Comparison of ENCODE assay signal across 13 mouse cellular contexts in genomic region chr3:90255784-90256353, GRCm38 (mm10). TPM values are rescaled to one million over a fixed set of nuclear protein-coding genes. Genes with fewer than 3 reads are reported as not detected.
A peak's percentile ranks its signal among the peaks of the same experiment; 100 is the strongest.
DNase-seq lines count a peak whose midpoint lies in the region; ATAC-seq and TF ChIP-seq lines count a peak whose summit lies in the region.
"Had no signal": no experiment of that assay in that cellular context is flagged by ENCODE, and none has a peak within 500 bp of the region (broad histone marks: within the 10 kb centered on the region; RNA-seq: fewer than 3 reads in every experiment).

No protein-coding gene starts in this region.

- peak; percentile 14 for DNase-seq in gastrocnemius, adult 2 months
- DNase-seq in gastrocnemius, postnatal 36 days, result no peak
- DNase-seq in lung, embryonic 14.5 days, result no peak
- DNase-seq in lung, postnatal 10 days, result no peak
- DNase-seq in hindbrain, embryonic 14.5 days (ENCODE audit: low spot score), result no peak
- no peak for DNase-seq in midbrain, postnatal 0 days (ENCODE audit: low spot score)
- DNase-seq in left cerebral cortex, postnatal 36 days (ENCODE audit: low spot score in 2 of 2), result no peak
- DNase-seq: adrenal gland, postnatal 25 days; layer of hippocampus, postnatal 36 days; lung, adult 18-20 months; right cerebral cortex, adult 18-20 months had no signal

- H3K27me3 ChIP-seq in lung, embryonic 14.5 days (ENCODE audit: insufficient read depth, low read length), result no peaks in the 10 kb centered on the region
- no peaks in the 10 kb centered on the region for H3K27me3 ChIP-seq in hindbrain, embryonic 14.5 days (ENCODE audit: control insufficient read depth, insufficient read depth, low read length)
- H3K27me3 ChIP-seq in midbrain, postnatal 0 days (ENCODE audit: insufficient read depth, low read length), result no peaks in the 10 kb centered on the region

- no peak overlapping the region for H3K9ac ChIP-seq in lung, embryonic 14.5 days
- H3K9ac ChIP-seq in hindbrain, embryonic 14.5 days, result no peak overlapping the region
- no peak overlapping the region for H3K9ac ChIP-seq in midbrain, postnatal 0 days (replicated peaks; ENCODE audit: low read length, poor library complexity, severe bottlenecking)

- intact Hi-C loops in gastrocnemius, adult 2 months (cut with DNase I), result no loop called here
- intact Hi-C loops in gastrocnemius, postnatal 36 days (cut with DNase I), result no loop called here
- intact Hi-C loops in left cerebral cortex, postnatal 36 days (cut with DNase I), result no loop called here

- WGBS in lung, embryonic 14.5 days, result 93% methylated on average over 14 of the region's 14 CpGs
- WGBS in hindbrain, embryonic 14.5 days, result 96% methylated on average over 14 of the region's 14 CpGs
- 96% methylated on average over 14 of the region's 14 CpGs for WGBS in midbrain, postnatal 0 days

- H3K4me1 ChIP-seq in lung, embryonic 14.5 days (ENCODE audit: insufficient read depth), result peaks cover 4% of the 10 kb centered on the region
- peaks cover 17% of the 10 kb centered on the region for H3K4me1 ChIP-seq in hindbrain, embryonic 14.5 days (replicated peaks; ENCODE audit: control insufficient read depth, insufficient read depth, low read length)
- peaks cover 9% of the 10 kb centered on the region for H3K4me1 ChIP-seq in midbrain, postnatal 0 days (ENCODE audit: insufficient read depth, low read length)

- ATAC-seq in lung, embryonic 14.5 days (ENCODE audit: insufficient read depth), result no peak
- ATAC-seq in hindbrain, embryonic 14.5 days (ENCODE audit: low FRiP score), result no peak
- no peak for ATAC-seq in midbrain, postnatal 0 days (ENCODE audit: low FRiP score)
- ATAC-seq: inflammation-experienced regulatory T-cells, adult 6 months had no signal

- no peak overlapping the region for H3K4me3 ChIP-seq in gastrocnemius, adult 2 months
- H3K4me3 ChIP-seq in lung, embryonic 14.5 days (ENCODE audit: low read depth, low read length), result 0 out of 2 replicates have a peak overlapping the region, but pooled peaks have one; percentile 86
- peak overlapping the region; percentile 81; the same call in 1 of the 2 replicates for H3K4me3 ChIP-seq in hindbrain, embryonic 14.5 days (replicated peaks; ENCODE audit: low read length)
- peak overlapping the region; percentile 92; the same call in 1 of the 2 replicates for H3K4me3 ChIP-seq in midbrain, postnatal 0 days (ENCODE audit: low read depth, low read length)

- peak overlapping the region; percentile 88 for H3K4me2 ChIP-seq in lung, embryonic 14.5 days
- peak overlapping the region; percentile 90 for H3K4me2 ChIP-seq in hindbrain, embryonic 14.5 days (replicated peaks)
- peak overlapping the region; percentile 81; the same call in 1 of the 2 replicates for H3K4me2 ChIP-seq in midbrain, postnatal 0 days (ENCODE audit: low read depth, low read length, poor library complexity, severe bottlenecking)

- peaks cover 48% of the 10 kb centered on the region for H3K36me3 ChIP-seq in lung, embryonic 14.5 days (ENCODE audit: insufficient read depth)
- H3K36me3 ChIP-seq in hindbrain, embryonic 14.5 days (replicated peaks; ENCODE audit: control insufficient read depth, insufficient read depth), result peaks cover 49% of the 10 kb centered on the region
- H3K36me3 ChIP-seq in midbrain, postnatal 0 days (ENCODE audit: insufficient read depth, low read length), result peaks cover 40% of the 10 kb centered on the region

- no peaks in the 10 kb centered on the region for H3K9me3 ChIP-seq in lung, embryonic 14.5 days (ENCODE audit: low read depth, low read length)
- no peaks in the 10 kb centered on the region for H3K9me3 ChIP-seq in hindbrain, embryonic 14.5 days (ENCODE audit: control insufficient read depth, low read length)
- no peaks in the 10 kb centered on the region for H3K9me3 ChIP-seq in midbrain, postnatal 0 days (ENCODE audit: low read length)

- TF ChIP-seq CTCF in gastrocnemius, adult 2 months (IDR thresholded peaks at IDR 0.05), result no peak
- no peak for TF ChIP-seq CTCF in lung, embryonic 14.5 days (IDR thresholded peaks at IDR 0.05; ENCODE audit: low read depth)
- no peak for TF ChIP-seq CTCF in midbrain, postnatal 0 days (IDR thresholded peaks at IDR 0.05)

- H3K27ac ChIP-seq in gastrocnemius, adult 2 months, result no peak overlapping the region
- H3K27ac ChIP-seq in lung, embryonic 14.5 days (ENCODE audit: low read depth), result no peak overlapping the region
- no peak overlapping the region for H3K27ac ChIP-seq in hindbrain, embryonic 14.5 days
- no peak overlapping the region for H3K27ac ChIP-seq in midbrain, postnatal 0 days (ENCODE audit: low read depth, low read length)

RNA-seq across cellular contexts. Expression of gene Crtc2, which starts 1.9 kb away (rescaled TPM):
- 10 to 100 TPM; 16.8 to 17.3 TPM for total RNA-seq in gastrocnemius, adult 2 months (2021)
- 10 to 100 TPM; 12.3 to 14.0 TPM for total RNA-seq in gastrocnemius, postnatal 36 days (2021)
- 19.3 and 19.6 TPM in 2 replicates for polyA plus RNA-seq in lung, embryonic 14.5 days (2014; fragmentation: Nextera tagmentation; extraction: Ambion mirVana)
- 10.1 and 10.5 TPM in 2 replicates for polyA plus RNA-seq in hindbrain, embryonic 14.5 days (2014; fragmentation: Nextera tagmentation; extraction: Ambion mirVana)
- total RNA-seq in midbrain, postnatal 0 days (2014; rRNA removed), result 19.5 and 20.4 TPM in 2 replicates
- polyA plus RNA-seq in midbrain, postnatal 0 days (2015; fragmentation: Nextera tagmentation; extraction: Ambion mirVana), result 17.2 and 18.9 TPM in 2 replicates
- 10 to 100 TPM; 34.1 to 38.1 TPM for total RNA-seq in left cerebral cortex, postnatal 36 days (2021)

RNA-seq across cellular contexts. Expression of gene Slc39a1, which starts 7.9 kb away (rescaled TPM):
- 10 to 100 TPM; 41.6 to 50.6 TPM for total RNA-seq in gastrocnemius, adult 2 months (2021)
- 10 to 100 TPM; 47.5 to 48.3 TPM for total RNA-seq in gastrocnemius, postnatal 36 days (2021)
- 85.2 and 85.3 TPM in 2 replicates for polyA plus RNA-seq in lung, embryonic 14.5 days (2014; fragmentation: Nextera tagmentation; extraction: Ambion mirVana)
- 42.9 and 48.0 TPM in 2 replicates for polyA plus RNA-seq in hindbrain, embryonic 14.5 days (2014; fragmentation: Nextera tagmentation; extraction: Ambion mirVana)
- 73.0 and 75.3 TPM in 2 replicates for total RNA-seq in midbrain, postnatal 0 days (2014; rRNA removed)
- 60.3 and 62.4 TPM in 2 replicates for polyA plus RNA-seq in midbrain, postnatal 0 days (2015; fragmentation: Nextera tagmentation; extraction: Ambion mirVana)
- 10 to 100 TPM; 45.8 to 51.9 TPM for total RNA-seq in left cerebral cortex, postnatal 36 days (2021)

RNA-seq across cellular contexts. Expression of gene Dennd4b, which starts 9.1 kb away (rescaled TPM):
- total RNA-seq in gastrocnemius, adult 2 months (2021), result 10 to 100 TPM; 82.2 to 84.2 TPM
- total RNA-seq in gastrocnemius, postnatal 36 days (2021), result 10 to 100 TPM; 78.4 to 81.8 TPM
- 4.4 and 6.1 TPM in 2 replicates for polyA plus RNA-seq in lung, embryonic 14.5 days (2014; fragmentation: Nextera tagmentation; extraction: Ambion mirVana)
- 7.1 and 8.9 TPM in 2 replicates for polyA plus RNA-seq in hindbrain, embryonic 14.5 days (2014; fragmentation: Nextera tagmentation; extraction: Ambion mirVana)
- total RNA-seq in midbrain, postnatal 0 days (2014; rRNA removed), result 34.6 and 46.8 TPM in 2 replicates
- 6.9 and 7.7 TPM in 2 replicates for polyA plus RNA-seq in midbrain, postnatal 0 days (2015; fragmentation: Nextera tagmentation; extraction: Ambion mirVana)
- total RNA-seq in left cerebral cortex, postnatal 36 days (2021), result 10 to 100 TPM; 34.8 to 39.8 TPM

RNA-seq across cellular contexts. Expression of gene Creb3l4, which starts 12.6 kb away (rescaled TPM):
- total RNA-seq in gastrocnemius, adult 2 months (2021), result not detected
- total RNA-seq in gastrocnemius, postnatal 36 days (2021), result under 1 TPM in 1 of 2 experiments, not detected in 1; 0.26 TPM
- 5.4 and 6.5 TPM in 2 replicates for polyA plus RNA-seq in lung, embryonic 14.5 days (2014; fragmentation: Nextera tagmentation; extraction: Ambion mirVana)
- polyA plus RNA-seq in hindbrain, embryonic 14.5 days (2014; fragmentation: Nextera tagmentation; extraction: Ambion mirVana), result 1.8 and 1.9 TPM in 2 replicates
- 0.77 and 1.6 TPM in 2 replicates for total RNA-seq in midbrain, postnatal 0 days (2014; rRNA removed)
- 1.2 and 1.7 TPM in 2 replicates for polyA plus RNA-seq in midbrain, postnatal 0 days (2015; fragmentation: Nextera tagmentation; extraction: Ambion mirVana)
- not detected for total RNA-seq in left cerebral cortex, postnatal 36 days (2021)
- polyA plus RNA-seq: erythroblast, embryonic 14.5 days; inflammation-experienced regulatory T-cells, adult 6 months had no signal

RNA-seq across cellular contexts. Expression of gene Jtb, which starts 24.5 kb away (rescaled TPM):
- 10 to 100 TPM; 64.8 to 68.8 TPM for total RNA-seq in gastrocnemius, adult 2 months (2021)
- 10 to 100 TPM; 58.9 to 63.8 TPM for total RNA-seq in gastrocnemius, postnatal 36 days (2021)
- polyA plus RNA-seq in lung, embryonic 14.5 days (2014; fragmentation: Nextera tagmentation; extraction: Ambion mirVana), result 92.3 and 99.7 TPM in 2 replicates
- polyA plus RNA-seq in hindbrain, embryonic 14.5 days (2014; fragmentation: Nextera tagmentation; extraction: Ambion mirVana), result 102 and 103 TPM in 2 replicates
- 37.3 and 39.1 TPM in 2 replicates for total RNA-seq in midbrain, postnatal 0 days (2014; rRNA removed)
- 115 and 123 TPM in 2 replicates for polyA plus RNA-seq in midbrain, postnatal 0 days (2015; fragmentation: Nextera tagmentation; extraction: Ambion mirVana)
- 10 to 100 TPM; 45.0 to 45.3 TPM for total RNA-seq in left cerebral cortex, postnatal 36 days (2021)
